Mouse (Mus musculus) 3T3-L1 (cell line): ENCODE results near the gene Vkorc1l1.
"Not testable (repeated sequence)": the region's sequence is repeated elsewhere in the genome, so short reads cannot be mapped to it uniquely, and the experiment has no call there.

Experiments used
- DNase-seq: peaks from one replicate; pipeline ENCODE4 v3.0.0-alpha.2; 2015; ENCODE audit warnings: low read depth, low spot score

The Vkorc1l1 gene

GRCm38 (mm10) chr5:129941495-129942045 lies at the start of gene Vkorc1l1:
TSS of gene Vkorc1l1 (plus strand) at chr5:129941970.
- DNase-seq, result peak; percentile 98

DNA sequence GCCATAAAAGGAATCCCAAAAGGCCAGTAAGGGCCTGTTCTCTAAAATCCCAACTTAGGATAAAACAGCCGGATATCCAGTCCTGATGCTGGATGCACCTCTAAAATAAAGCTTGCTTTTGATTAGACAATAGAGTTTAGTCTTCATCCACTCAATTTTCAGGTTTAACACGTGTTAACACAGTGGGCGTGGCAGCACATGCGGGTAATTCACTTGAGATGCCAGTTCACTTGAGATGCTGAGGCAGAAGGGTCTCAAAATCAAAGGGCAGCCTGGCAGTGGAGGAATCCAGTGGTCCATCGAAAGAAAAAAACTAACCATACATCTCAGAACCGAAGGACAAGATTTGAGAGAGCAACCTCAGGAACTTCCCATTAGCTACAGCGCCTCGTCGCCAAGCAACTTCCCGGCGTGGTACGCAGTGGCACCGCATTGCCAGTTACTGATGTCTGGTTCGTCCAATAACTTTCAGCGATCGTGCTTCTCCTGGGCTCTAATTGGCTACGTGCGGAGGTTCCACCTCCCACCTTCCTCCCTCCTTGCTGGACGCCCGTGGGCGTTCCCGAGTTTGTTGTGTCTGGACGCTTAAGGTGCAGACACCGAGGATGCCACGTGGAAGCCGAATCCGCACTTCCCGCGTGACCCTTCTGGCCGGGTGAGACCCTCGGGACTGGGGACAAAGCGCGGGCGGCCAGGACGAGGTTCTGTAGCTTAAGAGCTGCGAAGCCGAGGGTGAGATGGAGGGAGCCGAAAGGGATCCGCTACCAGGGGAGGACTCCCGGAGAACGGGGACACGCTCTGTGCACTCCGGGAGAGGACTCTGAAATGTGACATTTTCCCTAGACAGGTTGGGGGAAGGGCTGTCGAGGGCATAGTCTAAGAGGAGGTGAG lies 46.3 kb upstream of the Vkorc1l1 start, which contains the start of gene Zbed5:
Gene Zbed5, plus strand, starts transcription at position 526 of the 891 bp plus-strand sequence.
- DNase-seq, result peak; percentile 99

DNA sequence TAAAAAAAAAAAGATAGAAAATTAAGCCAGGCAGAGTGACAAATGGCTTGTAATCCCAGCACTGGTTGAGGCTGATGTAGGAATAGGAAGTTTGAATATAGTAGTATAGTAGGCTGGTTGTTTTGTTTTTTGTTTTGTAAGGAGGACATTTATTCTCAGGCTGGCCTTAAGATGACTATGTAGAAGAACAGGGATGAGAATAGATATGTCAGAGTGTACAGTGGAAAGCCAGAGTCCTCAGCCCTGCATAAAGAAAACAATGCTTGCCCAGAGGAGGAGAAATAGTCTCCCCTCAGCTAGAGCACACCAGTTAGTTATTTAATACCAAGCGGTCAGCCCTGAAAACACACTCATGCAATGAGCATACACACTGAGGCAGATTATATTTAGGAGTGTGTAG lies 43.3 kb upstream of the Vkorc1l1 start, which contains the start of gene Phkg1:
Gene Phkg1, minus strand, starts transcription at position 101 of the 400 bp plus-strand sequence.
- no peak for DNase-seq

DNA sequence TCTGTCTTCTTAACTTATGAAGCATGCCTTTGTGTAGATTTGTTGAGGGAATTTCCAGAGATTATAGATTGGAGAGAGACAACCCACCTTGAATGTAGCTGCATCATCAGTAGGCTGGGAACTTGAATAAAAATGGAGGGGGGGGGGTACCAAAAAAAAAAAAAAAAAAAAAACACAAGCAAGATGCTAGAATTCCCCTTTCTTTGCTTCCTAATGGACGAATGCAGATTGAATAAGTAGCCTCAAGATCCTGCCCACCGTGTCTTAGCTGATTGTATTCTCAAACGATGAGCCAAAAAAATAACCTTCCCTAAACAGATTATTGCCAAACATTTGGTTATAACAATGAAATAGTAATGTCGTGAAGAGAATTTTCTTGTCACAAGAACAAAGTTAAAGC lies 34.0 kb upstream of the Vkorc1l1 start:
- DNase-seq, result no peak

DNA sequence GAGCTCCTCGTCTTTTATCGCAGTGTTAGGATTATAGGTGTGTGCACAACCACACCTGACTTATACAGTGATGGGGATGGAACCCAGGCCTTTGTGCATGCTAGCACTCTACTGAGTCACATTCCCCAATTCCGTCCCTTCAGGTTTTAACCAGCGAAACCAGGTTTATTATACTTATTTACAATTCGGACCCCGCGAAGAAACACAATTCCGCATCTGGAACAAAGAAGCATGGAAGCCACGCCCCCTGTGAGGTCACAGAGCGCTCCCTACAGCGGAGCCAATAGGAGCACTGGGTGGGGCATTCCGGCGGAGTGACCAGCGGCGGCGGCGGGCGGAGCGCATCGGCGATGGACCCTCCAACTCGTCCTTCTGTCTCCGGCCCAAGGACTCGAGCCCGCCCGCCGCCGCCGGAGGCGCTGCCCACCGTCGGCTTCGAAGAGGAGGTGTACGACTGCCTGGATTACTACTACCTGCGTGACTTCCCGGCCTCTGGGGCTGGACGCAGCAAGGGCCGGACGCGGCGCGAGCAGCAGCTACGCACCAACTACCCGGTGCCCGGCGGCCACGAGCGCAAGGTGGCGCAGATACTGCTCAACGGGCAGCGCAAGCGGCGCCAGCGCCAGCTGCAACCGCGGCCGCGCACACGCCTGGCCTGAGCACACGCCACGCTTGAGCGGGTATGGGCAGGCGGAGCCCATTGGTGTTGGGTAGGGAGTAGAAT lies 33.4 kb upstream of the Vkorc1l1 start, which contains the start of gene Nupr1l:
Gene Nupr1l, plus strand, starts transcription at position 299 of the 724 bp plus-strand sequence.
- DNase-seq, result peak; percentile 82

- no peak for DNase-seq
These were observed 32.6 kb upstream of the Vkorc1l1 start for GRCm38 (mm10) chr5:129909147-129909546.

DNA sequence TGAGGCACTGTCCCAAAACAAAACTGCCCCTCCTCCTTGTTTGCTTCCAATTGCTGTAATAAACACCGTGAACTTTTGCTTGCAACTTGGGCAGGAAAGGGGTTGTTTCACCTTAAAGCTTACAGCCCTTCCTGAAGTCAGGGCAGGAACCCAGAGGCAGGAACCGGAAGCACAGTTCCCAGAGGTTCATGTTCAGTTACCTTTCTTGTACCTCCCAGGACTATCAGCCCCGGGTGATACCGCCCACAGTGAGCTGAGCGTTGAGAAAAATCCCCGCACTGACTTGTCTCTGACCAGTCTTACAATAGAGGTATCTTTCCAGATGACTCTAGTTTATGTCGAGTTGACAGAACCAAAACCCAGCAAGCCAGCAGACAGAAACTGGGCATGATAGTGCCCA lies 32.2 kb upstream of the Vkorc1l1 start:
- DNase-seq, result no peak

DNA sequence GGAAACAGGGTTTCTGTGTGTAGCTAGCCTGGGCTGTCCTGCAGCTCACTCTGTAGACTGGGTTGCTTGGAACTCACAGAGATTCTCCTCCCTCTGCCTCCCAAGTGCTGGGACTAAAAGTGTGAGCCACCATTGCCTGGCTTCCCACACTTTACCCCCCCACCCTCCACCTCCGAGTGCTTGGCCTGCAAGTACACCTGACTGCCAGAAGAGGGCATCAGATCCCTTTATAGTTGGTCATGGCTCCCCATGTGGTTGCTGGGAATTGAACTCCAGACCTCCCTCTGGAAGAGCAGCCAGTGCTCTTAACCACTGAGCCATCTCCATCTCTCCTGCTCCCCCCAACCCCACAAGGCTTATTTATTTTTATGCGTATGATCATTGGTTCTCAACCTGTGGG lies 27.7 kb upstream of the Vkorc1l1 start:
- DNase-seq, result peak; percentile 65

- not testable (repeated sequence) for DNase-seq
These were observed 26.3 kb upstream of the Vkorc1l1 start for GRCm38 (mm10) chr5:129915491-129915890.

- DNase-seq, result no peak
These were observed 23.6 kb upstream of the Vkorc1l1 start for GRCm38 (mm10) chr5:129918065-129918651.

DNA sequence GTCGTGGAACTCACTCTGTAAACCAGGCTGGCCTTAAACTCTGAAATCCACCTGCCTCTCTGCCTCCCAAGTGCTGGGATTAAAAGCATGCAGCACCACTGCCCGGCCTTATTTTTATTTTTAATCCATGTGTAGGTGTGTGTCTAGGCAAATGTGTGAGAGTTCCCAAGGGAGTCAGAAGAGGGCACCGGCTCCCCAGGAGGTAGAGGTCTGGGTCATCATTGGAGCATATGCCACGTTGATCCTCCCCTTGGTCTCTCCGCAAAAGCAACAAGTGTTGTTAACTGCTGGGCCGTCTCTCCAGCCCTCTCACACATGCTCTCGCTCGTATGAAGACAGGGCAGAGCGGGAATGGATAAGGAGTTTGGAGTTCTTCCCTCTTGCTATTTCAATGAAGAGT lies 23.0 kb upstream of the Vkorc1l1 start:
- DNase-seq, result no peak

- no peak for DNase-seq
These were observed 22.4 kb upstream of the Vkorc1l1 start for GRCm38 (mm10) chr5:129919320-129919719.

GRCm38 (mm10) chr5:129921972-129922371 lies 19.8 kb upstream of the Vkorc1l1 start:
- no peak for DNase-seq

GRCm38 (mm10) chr5:129924820-129925452 lies 16.8 kb upstream of the Vkorc1l1 start:
- DNase-seq, result no peak

GRCm38 (mm10) chr5:129925933-129926332 lies 15.8 kb upstream of the Vkorc1l1 start:
- no peak for DNase-seq

GRCm38 (mm10) chr5:129929924-129930855 lies 11.6 kb upstream of the Vkorc1l1 start:
- no peak for DNase-seq

GRCm38 (mm10) chr5:129936941-129937340 lies 4.8 kb upstream of the Vkorc1l1 start:
- DNase-seq, result no peak

GRCm38 (mm10) chr5:129940281-129940680 lies 1.5 kb upstream of the Vkorc1l1 start:
- no peak for DNase-seq

- peak; percentile 36 for DNase-seq
These were observed 855 bp upstream of the Vkorc1l1 start for GRCm38 (mm10) chr5:129940736-129941494.
